Mouse (Mus musculus) testis, adult 2 months (tissue): ENCODE results near the gene Wdr43.

Experiments
- CTCF ChIP-seq: fragments of 200-500 bp; IDR thresholded peaks from 2 replicates; pipeline ENCODE4 v1.5.1; 2012; ENCODE audit warnings: low read depth, mild to moderate bottlenecking, inconsistent platforms, low read length, moderate library complexity; ENCODE audit not compliant: control insufficient read depth, insufficient read depth, insufficient replicate concordance
- POLR2A ChIP-seq: fragments of 200-500 bp; IDR thresholded peaks from 2 replicates; pipeline ENCODE4 v1.6.1; 2012; ENCODE audit warnings: low read depth, mild to moderate bottlenecking, inconsistent platforms, low read length, moderate library complexity; ENCODE audit not compliant: control insufficient read depth

- TF ChIP-seq CTCF (no peak), POLR2A (no peak)
These were observed 79.5 kb downstream of the Wdr43 start for GRCm38 (mm10) chr17:71695151-71695550.
